Mouse (Mus musculus) layer of hippocampus, adult 18-20 months (tissue): ENCODE measurements at regions not wholly inside any gene's neighbourhood (a gene's known extent, or its start where the extent isn't known, plus 50 kb on each side); places are given as distances from the start of the nearest gene placed in this dataset.

Experiments
- DNase-seq, 2 experiments: peaks; one replicate each; pipeline ENCODE4 v3.0.0; 2022; ENCODE audit warnings: low spot score in 2 of 2

GRCm38 (mm10) chr3:25240196-25240595, 96.1 kb upstream of the Naaladl2 start:
- DNase-seq, result no peak

GRCm38 (mm10) chr3:25220601-25221000, 76.5 kb upstream of the Naaladl2 start:
- no peak for DNase-seq

- peak in 1 of 2 experiments; percentile 23 for DNase-seq
Observed at GRCm38 (mm10) chr3:25208041-25208685, 64.1 kb upstream of the Naaladl2 start.
